Mouse (Mus musculus): Measurements from ENCODE around the gene Yif1b. TPM values are rescaled to one million over a fixed set of nuclear protein-coding genes. Genes with fewer than 3 reads are reported as not detected.
"Not testable (repeated sequence)": the region's sequence is repeated elsewhere in the genome, so short reads cannot be mapped to it uniquely, and the experiment has no call there.

The Yif1b gene
- total RNA-seq, 1 experiment from 2014 or later: 5.2 TPM

GRCm38 (mm10) chr7:29236593-29236992, 1.5 kb upstream of the Yif1b start:
- no peak for ATAC-seq (ENCODE audit: extremely low read depth, insufficient number of reproducible peaks, low FRiP score, poor library complexity, severe bottlenecking)

DNA sequence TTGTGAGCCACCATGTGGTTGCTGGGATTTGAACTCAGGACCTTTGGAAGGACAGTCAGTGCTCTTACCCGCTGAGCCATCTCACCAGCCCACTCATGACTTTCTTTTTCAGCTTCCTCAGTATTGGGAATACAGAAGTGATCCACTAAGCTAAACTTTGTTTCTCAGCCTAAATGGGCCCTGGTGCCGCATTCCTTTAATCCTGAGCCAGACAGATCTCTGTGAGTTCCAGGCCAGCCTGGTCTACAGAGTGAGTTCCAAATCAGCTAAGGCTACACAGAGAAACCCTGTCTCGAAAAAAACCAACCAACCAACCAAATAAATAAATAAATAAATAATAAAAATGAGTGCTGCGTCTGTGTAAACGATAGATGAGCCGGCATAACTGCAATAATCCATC, 533 bp upstream of the Yif1b start:
- ATAC-seq (ENCODE audit: extremely low read depth, insufficient number of reproducible peaks, low FRiP score, poor library complexity, severe bottlenecking): not testable (repeated sequence)

DNA sequence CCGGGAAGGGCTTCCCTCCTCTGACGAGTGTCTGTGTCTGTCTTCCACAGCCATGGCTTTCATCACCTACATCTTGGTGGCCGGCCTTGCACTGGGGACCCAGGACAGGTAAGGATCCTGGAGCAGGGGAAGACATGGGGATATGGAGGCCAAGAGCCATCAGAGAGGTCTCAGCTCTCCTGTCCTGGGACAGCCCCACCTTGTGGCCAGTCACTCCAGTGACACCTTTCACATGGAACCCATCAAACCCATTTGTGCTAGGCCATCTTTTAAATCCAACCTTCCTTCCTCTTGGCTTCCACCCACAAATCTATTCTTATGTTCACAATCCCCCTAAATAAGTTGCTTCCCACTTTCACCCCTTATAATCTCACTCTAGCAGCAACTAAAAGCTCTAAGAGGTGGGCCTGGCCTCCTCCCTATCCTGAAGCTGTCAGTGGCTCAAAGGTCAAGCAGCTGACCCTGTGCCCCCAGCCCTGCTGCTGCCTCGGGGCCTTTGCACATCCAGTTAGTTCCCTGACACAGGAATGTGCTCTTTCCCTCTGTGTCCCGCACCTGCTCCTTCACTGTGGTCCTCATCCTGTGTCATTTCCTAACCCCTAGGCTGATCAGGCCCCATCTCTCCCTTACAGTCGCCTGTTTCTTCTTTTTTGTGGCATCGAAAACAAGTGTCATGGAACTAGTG, 6.7 kb downstream of the Yif1b start:
- ATAC-seq (ENCODE audit: extremely low read depth, insufficient number of reproducible peaks, low FRiP score, poor library complexity, severe bottlenecking): no peak

GRCm38 (mm10) chr7:29246015-29246414, 7.9 kb downstream of the Yif1b start:
- ATAC-seq (ENCODE audit: extremely low read depth, insufficient number of reproducible peaks, low FRiP score, poor library complexity, severe bottlenecking): no peak

- no peak for ATAC-seq (ENCODE audit: extremely low read depth, insufficient number of reproducible peaks, low FRiP score, poor library complexity, severe bottlenecking)
These were observed 8.6 kb downstream of the Yif1b start for GRCm38 (mm10) chr7:29246619-29247313.

DNA sequence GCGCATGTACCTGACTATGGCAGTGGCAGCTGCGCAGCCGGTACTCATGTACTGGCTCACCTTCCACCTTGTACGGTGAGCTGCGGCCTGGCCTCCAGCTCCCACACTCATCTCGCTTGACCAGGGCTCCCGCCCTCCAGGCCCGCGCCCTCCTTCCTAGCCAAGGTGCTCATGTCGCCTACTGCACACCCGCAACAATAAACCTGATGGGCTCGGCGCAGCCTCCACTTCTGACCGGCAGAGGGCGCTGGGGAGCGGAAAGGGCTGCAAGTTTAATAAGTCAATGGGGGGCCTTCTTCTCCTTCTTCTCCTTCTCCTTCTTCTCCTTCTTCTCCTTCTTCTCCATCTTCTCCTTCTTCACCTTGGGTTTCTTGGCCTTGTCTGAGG, 9.2 kb downstream of the Yif1b start:
- ATAC-seq (ENCODE audit: extremely low read depth, insufficient number of reproducible peaks, low FRiP score, poor library complexity, severe bottlenecking): peak; percentile 44; the same call in 1 of the 2 replicates

- no peak for ATAC-seq (ENCODE audit: extremely low read depth, insufficient number of reproducible peaks, low FRiP score, poor library complexity, severe bottlenecking)
These were observed 9.6 kb downstream of the Yif1b start for GRCm38 (mm10) chr7:29247706-29248105.

- ATAC-seq (ENCODE audit: extremely low read depth, insufficient number of reproducible peaks, low FRiP score, poor library complexity, severe bottlenecking): no peak
These were observed 10.2 kb downstream of the Yif1b start, which contains the start of gene 2200002D01Rik for GRCm38 (mm10) chr7:29248261-29248841. 2200002D01Rik (minus strand) TSS chr7:29248466.

DNA sequence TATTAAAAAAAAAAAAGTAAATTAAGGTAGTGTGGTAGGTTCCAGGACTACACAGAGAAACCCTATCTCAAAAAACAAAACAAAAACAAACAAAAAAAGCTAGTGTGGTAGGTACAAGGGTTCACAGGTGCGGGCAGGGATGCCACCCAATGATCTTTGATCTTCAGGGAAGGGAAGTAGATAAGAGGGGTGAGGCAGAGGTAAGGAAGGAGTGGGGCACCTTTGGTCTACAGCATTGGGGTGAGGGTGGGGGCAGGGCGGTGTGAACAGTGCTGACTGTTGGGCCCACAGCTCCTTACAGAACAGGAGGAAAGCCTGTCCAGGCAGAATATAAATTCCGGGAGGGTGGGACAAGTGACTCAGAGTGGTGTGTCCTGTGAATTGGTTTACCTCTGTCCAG, 13.0 kb downstream of the Yif1b start:
- no peak for ATAC-seq (ENCODE audit: extremely low read depth, insufficient number of reproducible peaks, low FRiP score, poor library complexity, severe bottlenecking)

DNA sequence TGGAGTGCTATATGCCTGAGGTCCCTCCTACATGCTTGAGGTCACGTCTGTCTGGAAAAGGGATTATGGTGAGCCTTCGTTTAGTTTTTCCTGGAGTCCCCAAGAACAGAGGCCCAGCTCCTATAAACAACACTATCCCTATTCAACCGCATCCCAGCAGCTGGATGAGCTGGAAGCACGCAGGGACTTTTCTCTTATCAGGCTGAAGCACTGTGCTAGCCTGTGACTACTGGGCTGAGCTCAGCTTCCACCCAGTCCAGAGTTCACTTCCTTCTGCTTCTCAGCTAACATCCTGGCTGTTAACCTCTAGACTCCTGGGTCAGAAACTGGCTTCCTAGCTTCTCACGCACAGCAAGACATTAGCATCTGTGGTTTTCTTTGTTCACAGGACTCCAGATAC, 15.7 kb downstream of the Yif1b start:
- no peak for ATAC-seq (ENCODE audit: extremely low read depth, insufficient number of reproducible peaks, low FRiP score, poor library complexity, severe bottlenecking)

- no peak for ATAC-seq (ENCODE audit: extremely low read depth, insufficient number of reproducible peaks, low FRiP score, poor library complexity, severe bottlenecking)
These were observed 17.7 kb downstream of the Yif1b start for GRCm38 (mm10) chr7:29255875-29256274.

DNA sequence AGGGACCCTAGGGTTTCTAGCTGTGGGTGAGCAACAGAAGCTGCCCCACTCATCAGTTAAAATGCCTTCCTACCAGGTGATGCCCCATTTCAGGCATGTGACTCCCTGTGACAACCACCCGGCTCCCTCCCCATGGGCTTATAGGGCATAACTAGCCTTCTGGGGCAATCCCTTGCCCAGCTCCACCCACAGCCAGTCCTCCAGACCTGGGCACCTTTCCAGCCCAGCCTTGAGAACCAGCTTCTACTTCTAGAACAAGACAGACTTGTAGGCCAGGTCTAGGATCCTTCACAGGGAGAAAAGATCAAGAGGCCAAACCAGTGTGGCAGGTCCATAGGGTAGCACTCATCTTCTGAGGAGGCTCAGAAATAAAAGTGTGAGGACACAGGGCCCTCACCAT, 19.2 kb downstream of the Yif1b start:
- no peak for ATAC-seq (ENCODE audit: extremely low read depth, insufficient number of reproducible peaks, low FRiP score, poor library complexity, severe bottlenecking)

GRCm38 (mm10) chr7:29259781-29260730, 21.9 kb downstream of the Yif1b start:
- no peak for ATAC-seq (ENCODE audit: extremely low read depth, insufficient number of reproducible peaks, low FRiP score, poor library complexity, severe bottlenecking)

DNA sequence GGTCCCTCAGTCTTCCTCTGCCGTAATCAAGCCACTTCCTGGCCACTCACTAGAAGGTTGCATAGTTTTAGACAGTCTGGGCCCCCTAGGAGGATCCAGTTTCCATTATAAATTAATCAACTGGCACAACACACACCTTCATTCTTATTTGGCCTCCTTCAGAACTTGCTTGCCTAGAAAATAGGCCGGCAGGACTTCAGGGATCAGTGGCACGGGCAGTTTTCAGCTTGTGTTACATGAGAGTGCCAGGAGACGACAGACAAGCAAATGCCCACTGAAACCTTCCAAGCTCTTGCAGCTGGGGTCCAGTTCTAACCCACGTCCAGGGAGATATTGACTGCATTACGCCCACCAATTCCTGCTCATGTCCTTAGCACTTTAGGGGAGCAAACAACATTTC, 24.0 kb downstream of the Yif1b start:
- ATAC-seq (ENCODE audit: extremely low read depth, insufficient number of reproducible peaks, low FRiP score, poor library complexity, severe bottlenecking): no peak

- ATAC-seq (ENCODE audit: extremely low read depth, insufficient number of reproducible peaks, low FRiP score, poor library complexity, severe bottlenecking): no peak
These were observed 25.7 kb downstream of the Yif1b start for GRCm38 (mm10) chr7:29263831-29264230.

DNA sequence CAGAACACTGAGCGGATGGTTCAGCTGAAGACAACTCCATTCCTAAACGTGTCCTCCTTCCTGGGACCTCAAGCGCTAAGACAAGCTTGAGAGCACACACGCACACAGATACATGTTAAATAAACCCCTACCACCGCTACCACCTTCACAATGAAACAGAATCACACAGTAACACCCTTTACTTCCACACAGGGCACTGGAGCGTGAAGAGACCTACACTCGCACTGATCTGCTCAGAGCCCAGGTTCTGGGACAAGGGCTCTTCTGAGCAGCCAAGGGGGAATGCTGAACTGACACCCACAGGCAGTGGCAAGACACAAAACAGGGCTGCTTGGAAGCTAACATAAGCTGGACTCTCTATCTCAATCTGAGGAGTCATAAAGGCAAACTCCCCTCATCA, 27.5 kb downstream of the Yif1b start:
- no peak for ATAC-seq (ENCODE audit: extremely low read depth, insufficient number of reproducible peaks, low FRiP score, poor library complexity, severe bottlenecking)

- ATAC-seq (ENCODE audit: extremely low read depth, insufficient number of reproducible peaks, low FRiP score, poor library complexity, severe bottlenecking): no peak
These were observed 28.8 kb downstream of the Yif1b start for GRCm38 (mm10) chr7:29266931-29267330.

GRCm38 (mm10) chr7:29270445-29270844, 32.3 kb downstream of the Yif1b start:
- ATAC-seq (ENCODE audit: extremely low read depth, insufficient number of reproducible peaks, low FRiP score, poor library complexity, severe bottlenecking): no peak

All from neutrophil, adult 5-6 weeks (primary cell).